Mouse (Mus musculus): ENCODE measurements at regions not wholly inside any gene's neighbourhood (a gene's known extent, or its start where the extent isn't known, plus 50 kb on each side); places are given as distances from the start of the nearest gene placed in this dataset.

DNA sequence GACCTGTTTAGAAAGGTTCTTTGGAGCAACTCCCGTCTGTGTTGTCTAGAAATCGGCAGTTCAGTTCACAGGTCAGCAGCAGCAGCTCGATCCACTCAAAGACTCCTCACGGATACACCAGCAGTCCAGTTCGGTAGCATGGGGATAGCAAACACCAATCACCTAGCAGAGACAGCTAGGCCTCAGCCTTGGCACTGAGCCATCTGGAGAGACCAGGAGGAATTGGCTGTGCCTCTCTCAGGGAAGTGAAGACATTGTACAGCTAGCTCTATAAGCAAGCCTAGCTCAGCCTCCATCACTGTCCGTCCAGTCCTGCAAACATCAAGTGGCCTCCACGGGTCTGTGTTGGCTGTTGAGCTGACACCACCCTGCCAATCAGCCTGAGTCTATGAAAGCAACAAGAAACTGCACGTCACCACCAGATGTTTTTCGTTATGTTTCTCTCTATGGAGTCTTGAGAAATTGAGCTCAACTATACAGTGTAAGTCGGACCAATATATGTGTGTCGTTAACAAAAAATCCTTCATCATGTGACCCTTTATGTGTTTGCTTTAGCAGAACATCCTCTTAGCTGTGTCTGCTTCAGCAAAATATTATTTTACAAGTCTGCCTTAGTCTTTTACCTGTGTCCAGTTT, 209.3 kb downstream of the Plxna1 start:
- TF ChIP-seq CTCF (conservative IDR thresholded peaks at IDR 0.05 in 1 of 2, IDR thresholded peaks at IDR 0.05 in 1 of 2; ENCODE audit: low read depth in 2 of 2, low read length in 2 of 2) (no peak), PAX5 (IDR thresholded peaks at IDR 0.05; ENCODE audit: low read length) (no peak), NELFE (IDR thresholded peaks at IDR 0.05; ENCODE audit: low read depth, low read length) (no peak), POLR2A (IDR thresholded peaks at IDR 0.05; ENCODE audit: low read depth, low read length) (no peak), MAZ (IDR thresholded peaks at IDR 0.05; ENCODE audit: low read depth, low read length) (no peak), POLR2AphosphoS2 (IDR thresholded peaks at IDR 0.05; ENCODE audit: low read depth, low read length) (no peak), E2F4 (IDR thresholded peaks at IDR 0.05; ENCODE audit: insufficient replicate concordance, low read depth, low read length) (no peak), ETS1 (conservative IDR thresholded peaks at IDR 0.05; ENCODE audit: low read depth, low read length) (no peak), TBP (conservative IDR thresholded peaks at IDR 0.05; ENCODE audit: low read depth, low read length) (no peak), ZNF384 (IDR thresholded peaks at IDR 0.05; ENCODE audit: low read depth, low read length) (no peak), MAX (IDR thresholded peaks at IDR 0.05; ENCODE audit: low read length) (no peak), USF1 (IDR thresholded peaks at IDR 0.05; ENCODE audit: low read depth, low read length) (no peak), GABPA (IDR thresholded peaks at IDR 0.05; ENCODE audit: insufficient replicate concordance, low read depth, low read length) (no peak), HCFC1 (IDR thresholded peaks at IDR 0.05; ENCODE audit: low read depth, low read length) (no peak)

Measured in CH12.LX (cell line).